Mouse (Mus musculus): ENCODE results near the gene Xxylt1. TPM values are rescaled to one million over a fixed set of nuclear protein-coding genes. Genes with fewer than 3 reads are reported as not detected.
A peak's percentile ranks its signal among the peaks of the same experiment; 100 is the strongest.

Gene Xxylt1
- total and polyA plus RNA-seq, 3 experiments, result 10.5 to 13.5 (median 11.5) TPM

DNA sequence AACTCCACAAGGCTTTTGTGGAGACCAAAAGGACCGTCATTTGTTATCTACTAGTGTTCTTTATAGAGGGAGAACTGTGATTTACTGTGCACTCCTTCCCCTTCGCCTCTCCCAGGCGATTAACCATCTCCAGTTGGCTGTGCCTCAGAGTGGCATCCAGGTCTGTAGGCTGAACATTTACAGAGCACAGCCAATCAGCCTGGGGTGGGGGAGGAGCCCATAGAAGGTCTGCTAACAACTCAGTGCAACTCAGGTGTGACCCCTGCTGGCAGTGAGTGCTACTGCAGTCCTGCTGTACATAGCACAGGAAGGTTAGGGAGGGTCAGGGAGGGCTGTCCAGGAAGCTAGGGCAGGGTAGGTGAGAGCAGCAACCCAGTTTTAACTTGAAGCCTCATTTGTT lies 104.0 kb downstream of the Xxylt1 start:
- TF ChIP-seq POLR2A (IDR thresholded peaks at IDR 0.05; ENCODE audit: insufficient read depth, low read depth, low read length) (peak; percentile 64; the same call in 1 of the 2 replicates), CTCF (IDR thresholded peaks at IDR 0.05) (no peak; the same call in 1 of the 2 replicates), EP300 (IDR thresholded peaks at IDR 0.05; ENCODE audit: insufficient read depth, low read depth, low read length) (peak; percentile 100)
- H3K27ac ChIP-seq, result peak overlapping the region; percentile 58
- intact Hi-C loops (cut with DNase I), result loop anchor here (1.0 to 5.0 kb wide), 6 partner anchors 32 to 380 kb away; no protein-coding TSS in a partner anchor
- no peaks in the 10 kb centered on the region for H3K36me3 ChIP-seq (ENCODE audit: control insufficient read depth, insufficient read depth, low read length)
- H3K4me3 ChIP-seq, result no peak overlapping the region
- 0% methylated on average over 3 of the region's 3 CpGs for WGBS
- no peaks in the 10 kb centered on the region for H3K79me2 ChIP-seq (replicated peaks; ENCODE audit: control insufficient read depth, insufficient read depth, low read length)
- H3K4me1 ChIP-seq (ENCODE audit: control insufficient read depth, insufficient read depth, low read length), result peaks cover 26% of the 10 kb centered on the region
- peak; percentile 92 for DNase-seq
- no peaks in the 10 kb centered on the region for H3K27me3 ChIP-seq (ENCODE audit: control insufficient read depth, insufficient read depth, low read length)
- no peak overlapping the region for H3K9ac ChIP-seq (ENCODE audit: low read depth, low read length)

DNA sequence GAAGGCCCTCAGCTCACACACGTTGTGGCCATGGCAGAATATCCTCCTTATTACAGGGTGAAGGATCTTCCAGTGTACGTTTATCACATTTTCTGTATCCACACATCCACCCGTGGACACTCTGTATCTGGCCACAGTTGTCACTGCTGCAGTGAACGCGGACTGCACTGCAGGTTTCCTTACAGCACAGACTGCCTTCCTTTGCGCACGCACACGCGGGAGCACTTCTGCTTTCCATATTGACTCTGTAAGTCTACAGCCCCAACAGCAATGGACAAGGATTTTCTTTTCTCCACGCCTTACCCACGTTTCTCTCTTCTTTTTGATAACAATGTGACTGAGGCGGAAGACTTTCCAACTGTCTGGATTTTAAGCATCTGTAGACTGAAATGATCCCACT lies 106.7 kb downstream of the Xxylt1 start:
- no peaks in the 10 kb centered on the region for H3K27me3 ChIP-seq (ENCODE audit: control insufficient read depth, insufficient read depth, low read length)
- 82% methylated on average over 12 of the region's 12 CpGs for WGBS
- no peak overlapping the region for H3K9ac ChIP-seq (ENCODE audit: low read depth, low read length)
- no peak for DNase-seq
- peaks cover 22% of the 10 kb centered on the region for H3K4me1 ChIP-seq (ENCODE audit: control insufficient read depth, insufficient read depth, low read length)
- H3K79me2 ChIP-seq (replicated peaks; ENCODE audit: control insufficient read depth, insufficient read depth, low read length), result no peaks in the 10 kb centered on the region
- H3K36me3 ChIP-seq (ENCODE audit: control insufficient read depth, insufficient read depth, low read length), result no peaks in the 10 kb centered on the region
- H3K27ac ChIP-seq, result no peak overlapping the region
- TF ChIP-seq CTCF (IDR thresholded peaks at IDR 0.05) (no peak), EP300 (IDR thresholded peaks at IDR 0.05; ENCODE audit: insufficient read depth, low read depth, low read length) (no peak), POLR2A (IDR thresholded peaks at IDR 0.05; ENCODE audit: insufficient read depth, low read depth, low read length) (no peak)
- intact Hi-C loops (cut with DNase I), result no loop called here
- no peak overlapping the region for H3K4me3 ChIP-seq

DNA sequence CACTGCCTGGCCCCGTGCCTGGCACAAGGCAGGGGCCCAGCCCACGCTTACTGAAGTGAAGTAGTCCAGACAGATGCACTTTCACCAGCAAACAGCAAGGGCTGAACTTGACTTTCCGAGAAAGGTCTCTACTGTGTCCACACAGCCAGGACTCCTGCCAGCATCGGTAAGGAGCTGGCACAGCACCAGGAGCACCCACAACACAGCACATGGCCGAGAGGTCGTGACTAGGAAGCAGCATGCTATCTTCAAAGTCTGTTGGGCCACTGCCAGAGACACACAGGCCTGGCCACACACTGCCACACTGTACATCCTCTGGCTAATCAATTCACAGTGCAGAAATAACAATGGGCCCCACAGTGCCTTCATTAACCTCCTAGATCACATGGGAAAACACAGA lies 107.8 kb downstream of the Xxylt1 start:
- no peaks in the 10 kb centered on the region for H3K79me2 ChIP-seq (replicated peaks; ENCODE audit: control insufficient read depth, insufficient read depth, low read length)
- no peaks in the 10 kb centered on the region for H3K27me3 ChIP-seq (ENCODE audit: control insufficient read depth, insufficient read depth, low read length)
- H3K4me1 ChIP-seq (ENCODE audit: control insufficient read depth, insufficient read depth, low read length), result peaks cover 24% of the 10 kb centered on the region
- peak overlapping the region; percentile 58 for H3K27ac ChIP-seq
- peak; percentile 72 to 79 for DNase-seq
- no peak overlapping the region for H3K9ac ChIP-seq (ENCODE audit: low read depth, low read length)
- WGBS, result 12% methylated on average over 6 of the region's 6 CpGs
- intact Hi-C loops (cut with DNase I), result no loop called here
- no peak overlapping the region for H3K4me3 ChIP-seq
- TF ChIP-seq EP300 (IDR thresholded peaks at IDR 0.05; ENCODE audit: insufficient read depth, low read depth, low read length) (0 out of 2 replicates have a peak, but pooled peaks have one; percentile 56), POLR2A (IDR thresholded peaks at IDR 0.05; ENCODE audit: insufficient read depth, low read depth, low read length) (no peak), CTCF (IDR thresholded peaks at IDR 0.05) (peak; percentile 19)
- H3K36me3 ChIP-seq (ENCODE audit: control insufficient read depth, insufficient read depth, low read length), result no peaks in the 10 kb centered on the region

DNA sequence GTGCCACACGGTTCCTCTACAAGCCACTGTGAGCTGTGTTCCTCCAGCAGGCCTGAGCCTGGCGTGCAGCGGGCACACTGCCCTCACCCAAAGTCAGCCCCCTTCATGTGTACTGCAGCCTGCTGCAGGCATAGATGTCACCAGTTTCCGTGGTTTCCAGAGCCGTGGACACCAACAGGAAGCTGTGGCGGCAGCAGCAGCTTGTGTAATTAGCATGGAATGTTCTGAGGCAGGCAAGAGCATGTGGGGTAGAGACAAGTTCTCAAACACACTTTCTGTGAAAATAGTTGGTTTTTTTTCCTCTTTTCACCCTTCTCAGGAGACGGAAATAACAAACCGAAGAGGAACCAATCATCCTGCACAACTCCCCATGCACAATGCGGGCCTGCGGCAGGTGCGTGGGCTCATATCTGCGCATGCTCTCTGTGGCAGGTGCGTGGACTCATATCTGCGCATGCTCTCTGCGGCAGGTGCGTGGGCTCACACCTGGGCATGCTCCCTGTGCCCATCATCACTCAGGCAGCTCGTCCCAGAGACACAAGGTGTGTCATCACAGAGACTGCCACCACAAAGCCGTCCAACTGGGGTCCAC lies 109.2 kb downstream of the Xxylt1 start:
- no peak overlapping the region for H3K9ac ChIP-seq (ENCODE audit: low read depth, low read length)
- peak overlapping the region; percentile 32 for H3K27ac ChIP-seq
- no peaks in the 10 kb centered on the region for H3K27me3 ChIP-seq (ENCODE audit: control insufficient read depth, insufficient read depth, low read length)
- H3K36me3 ChIP-seq (ENCODE audit: control insufficient read depth, insufficient read depth, low read length), result no peaks in the 10 kb centered on the region
- DNase-seq, result peak; percentile 58 to 70
- intact Hi-C loops (cut with DNase I), result no loop called here
- peaks cover 25% of the 10 kb centered on the region for H3K4me1 ChIP-seq (ENCODE audit: control insufficient read depth, insufficient read depth, low read length)
- TF ChIP-seq CTCF (IDR thresholded peaks at IDR 0.05), result no peak
- TF ChIP-seq EP300 (IDR thresholded peaks at IDR 0.05; ENCODE audit: insufficient read depth, low read depth, low read length), result peak; percentile 66; the same call in 1 of the 2 replicates
- TF ChIP-seq POLR2A (IDR thresholded peaks at IDR 0.05; ENCODE audit: insufficient read depth, low read depth, low read length), result no peak
- 62% methylated on average over 18 of the region's 18 CpGs for WGBS
- H3K79me2 ChIP-seq (replicated peaks; ENCODE audit: control insufficient read depth, insufficient read depth, low read length), result no peaks in the 10 kb centered on the region
- no peak overlapping the region for H3K4me3 ChIP-seq

DNA sequence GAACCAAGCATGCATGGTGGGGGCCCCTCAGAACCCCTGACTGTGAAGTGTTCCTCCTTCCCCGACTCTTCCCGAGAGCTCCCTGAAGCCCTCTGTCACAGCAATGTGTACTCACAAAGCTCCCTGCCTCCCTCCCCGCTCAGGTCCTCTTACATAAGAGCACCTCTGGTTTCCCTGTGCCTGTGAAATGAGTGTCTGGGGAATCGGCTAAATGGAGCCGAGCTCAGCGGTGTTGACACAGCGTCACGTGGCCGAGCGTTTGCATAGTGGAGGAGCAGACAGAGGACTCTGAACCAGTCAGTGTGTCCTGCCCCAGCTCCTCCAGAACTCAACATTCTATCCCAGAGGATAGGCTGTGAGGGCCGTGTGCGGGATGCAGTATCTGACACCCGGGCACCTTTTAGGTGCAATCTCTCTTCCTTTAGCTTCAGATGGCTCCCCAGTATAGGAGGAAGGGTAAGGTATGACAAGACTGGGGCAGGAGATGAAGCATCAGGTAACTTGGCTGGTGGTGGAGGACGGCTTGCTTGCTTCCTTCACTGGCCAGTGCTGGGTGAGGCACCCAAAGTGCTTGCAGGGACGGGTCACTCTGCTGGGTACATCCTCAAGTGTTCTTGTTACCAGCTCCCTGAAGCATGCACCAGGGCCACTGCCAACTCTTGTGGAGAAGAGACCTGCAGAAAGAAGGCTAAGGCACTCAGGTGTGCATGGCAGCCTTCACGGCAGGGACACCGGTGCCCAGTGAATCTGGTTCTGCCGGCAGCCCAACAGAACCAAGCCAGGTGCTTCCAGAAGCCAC lies 111.8 kb downstream of the Xxylt1 start:
- no peaks in the 10 kb centered on the region for H3K36me3 ChIP-seq (ENCODE audit: control insufficient read depth, insufficient read depth, low read length)
- no peaks in the 10 kb centered on the region for H3K27me3 ChIP-seq (ENCODE audit: control insufficient read depth, insufficient read depth, low read length)
- H3K9ac ChIP-seq (ENCODE audit: low read depth, low read length), result no peak overlapping the region
- H3K27ac ChIP-seq, result peak overlapping the region; percentile 17; the same call in 1 of the 2 replicates
- 76% methylated on average over 18 of the region's 18 CpGs for WGBS
- H3K4me1 ChIP-seq (ENCODE audit: control insufficient read depth, insufficient read depth, low read length), result peaks cover 25% of the 10 kb centered on the region
- TF ChIP-seq CTCF (IDR thresholded peaks at IDR 0.05), result no peak
- no peak for TF ChIP-seq POLR2A (IDR thresholded peaks at IDR 0.05; ENCODE audit: insufficient read depth, low read depth, low read length)
- no peak for TF ChIP-seq EP300 (IDR thresholded peaks at IDR 0.05; ENCODE audit: insufficient read depth, low read depth, low read length)
- H3K4me3 ChIP-seq, result no peak overlapping the region
- intact Hi-C loops (cut with DNase I), result no loop called here
- H3K79me2 ChIP-seq (replicated peaks; ENCODE audit: control insufficient read depth, insufficient read depth, low read length), result no peaks in the 10 kb centered on the region
- DNase-seq, result peak in 1 of 2 experiments; percentile 58

All from heart, adult 2 months (tissue).